In the genomic region with DNA sequence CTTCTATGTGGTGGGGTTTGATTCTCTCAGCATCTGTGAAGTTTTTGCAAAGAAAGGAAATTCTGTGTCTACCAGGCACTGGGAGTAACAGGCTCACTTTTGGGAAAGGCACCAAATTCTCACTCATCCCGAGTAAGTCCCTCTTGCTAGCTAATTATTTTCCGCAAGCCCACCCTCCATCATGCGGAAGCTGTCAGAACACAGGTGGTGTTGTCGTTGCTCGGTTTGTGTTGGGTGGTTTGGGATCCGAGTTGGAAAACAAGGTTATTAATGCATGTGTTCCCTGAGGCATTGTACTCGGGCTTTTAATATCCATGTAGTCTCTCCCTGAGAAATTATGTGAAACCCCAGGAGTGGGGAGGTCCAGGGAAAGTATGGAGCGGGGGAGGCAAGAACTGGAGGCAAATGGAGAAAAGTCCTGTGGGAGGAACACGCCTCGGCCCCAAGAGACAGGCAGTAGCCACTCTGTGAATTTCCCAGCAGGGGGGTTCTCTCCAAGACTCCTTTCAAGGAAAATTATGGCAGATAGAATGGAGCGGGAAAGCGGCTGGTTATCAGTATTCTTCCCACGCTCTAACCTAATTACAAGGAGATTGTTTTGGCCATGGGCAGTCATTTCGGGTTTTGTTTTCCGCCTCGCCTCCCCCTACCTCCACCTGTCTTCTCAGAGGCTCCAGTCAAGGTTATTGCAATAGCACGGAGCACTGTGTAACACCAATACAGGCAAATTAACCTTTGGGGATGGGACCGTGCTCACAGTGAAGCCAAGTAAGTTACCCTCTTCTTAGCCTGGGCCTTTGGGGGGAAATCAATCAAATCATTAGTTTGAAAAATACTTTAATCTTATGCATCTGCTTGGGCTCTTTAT, we compare ENCODE assay signal across 8 mouse cellular contexts.
DNase-seq lines count a peak whose midpoint lies in the region; TF ChIP-seq lines count a peak whose summit lies in the region.
"Had no signal": no experiment of that assay in that cellular context is flagged by ENCODE, and none has a peak within 500 bp of the region (broad histone marks: within the 10 kb centered on the region; RNA-seq: fewer than 3 reads in every experiment).

No protein-coding gene starts in this region.

- H3K79me2 ChIP-seq in heart, adult 2 months (replicated peaks; ENCODE audit: control insufficient read depth, insufficient read depth, low read length): no peaks in the 10 kb centered on the region

- H3K4me1 ChIP-seq in thymus, adult 2 months (replicated peaks; ENCODE audit: control insufficient read depth, insufficient read depth, low read length): peaks cover 48% of the 10 kb centered on the region
- H3K4me1 ChIP-seq in heart, adult 2 months (ENCODE audit: control insufficient read depth, insufficient read depth, low read length): peaks cover 10% of the 10 kb centered on the region
- H3K4me1 ChIP-seq in kidney, adult 2 months (ENCODE audit: control insufficient read depth, insufficient read depth, low read length): 0 out of 2 replicates have a peak, but pooled peaks cover 3% of the 10 kb centered on the region

- intact Hi-C loops in heart, adult 2 months (cut with DNase I): no loop called here
- intact Hi-C loops in gastrocnemius, postnatal 14 days (cut with DNase I; ENCODE audit: low total_unique reads): no loop called here

- WGBS in thymus, adult 2 months: 90% methylated on average over 18 of the region's 18 CpGs
- 64% methylated on average over 18 of the region's 18 CpGs for WGBS in heart, adult 2 months
- WGBS in kidney, adult 2 months: 55% methylated on average over 18 of the region's 18 CpGs

- TF ChIP-seq CTCF in thymus, adult 2 months (IDR thresholded peaks at IDR 0.05; ENCODE audit: borderline replicate concordance, control insufficient read depth, extremely low read depth, insufficient read depth, low read length, poor library complexity): no peak
- TF ChIP-seq CTCF in heart, adult 2 months (IDR thresholded peaks at IDR 0.05): no peak
- TF ChIP-seq CTCF in kidney, adult 2 months (conservative IDR thresholded peaks at IDR 0.05; ENCODE audit: insufficient read depth, insufficient read length, low read depth, low read length): no peak

- no peak for TF ChIP-seq POLR2A in thymus, adult 2 months (IDR thresholded peaks at IDR 0.05; ENCODE audit: control insufficient read depth, extremely low read depth, insufficient read depth, low read length, poor library complexity)
- no peak for TF ChIP-seq POLR2A in heart, adult 2 months (IDR thresholded peaks at IDR 0.05; ENCODE audit: insufficient read depth, low read depth, low read length)
- no peak for TF ChIP-seq POLR2A in kidney, adult 2 months (IDR thresholded peaks at IDR 0.05; ENCODE audit: low read depth, low read length)

- peaks cover 81% of the 10 kb centered on the region for H3K36me3 ChIP-seq in thymus, adult 2 months (ENCODE audit: control insufficient read depth, insufficient read depth, low read length)
- peaks cover 4% of the 10 kb centered on the region; the same call in 1 of the 2 replicates for H3K36me3 ChIP-seq in heart, adult 2 months (ENCODE audit: control insufficient read depth, insufficient read depth, low read length)
- H3K36me3 ChIP-seq in kidney, adult 2 months (ENCODE audit: control insufficient read depth, insufficient read depth, low read length): no peaks in the 10 kb centered on the region
- H3K36me3 ChIP-seq: neural tube, embryonic 12.5 days had no signal

- peak overlapping the region; percentile 64 for H3K27ac ChIP-seq in thymus, adult 2 months (ENCODE audit: control insufficient read depth, insufficient read depth, low read length)
- peak overlapping the region; percentile 68 for H3K27ac ChIP-seq in heart, adult 2 months
- no peak overlapping the region for H3K27ac ChIP-seq in kidney, adult 2 months (ENCODE audit: insufficient read depth, low read depth, low read length)
- H3K27ac ChIP-seq: neural tube, embryonic 12.5 days had no signal

- TF ChIP-seq EP300 in heart, adult 2 months (IDR thresholded peaks at IDR 0.05; ENCODE audit: insufficient read depth, low read depth, low read length): no peak

- H3K9ac ChIP-seq in heart, adult 2 months (ENCODE audit: low read depth, low read length): no peak overlapping the region
- H3K9ac ChIP-seq: neural tube, embryonic 12.5 days had no signal

- no peaks in the 10 kb centered on the region for H3K27me3 ChIP-seq in thymus, adult 2 months (ENCODE audit: control insufficient read depth, insufficient read depth, low read length)
- no peaks in the 10 kb centered on the region for H3K27me3 ChIP-seq in heart, adult 2 months (ENCODE audit: control insufficient read depth, insufficient read depth, low read length)
- H3K27me3 ChIP-seq in kidney, adult 2 months (replicated peaks; ENCODE audit: control insufficient read depth, insufficient read depth, low read length): no peaks in the 10 kb centered on the region
- H3K27me3 ChIP-seq: neural tube, embryonic 12.5 days had no signal

- no peak for DNase-seq in thymus, adult 2 months
- no peak for DNase-seq in thymus, postnatal 25 days
- peak in 1 of 2 experiments; percentile 51 for DNase-seq in heart, adult 2 months
- peak; percentile 27 for DNase-seq in kidney, adult 2 months
- peak; percentile 53 for DNase-seq in naive thymus-derived CD4-positive, alpha-beta T cell, adult 2 months (ENCODE audit: low read depth)
- no peak for DNase-seq in ovary, postnatal 10 days (ENCODE audit: low spot score)
- DNase-seq in gastrocnemius, postnatal 14 days: no peak

- peak overlapping the region; percentile 16 for H3K4me3 ChIP-seq in thymus, adult 2 months (ENCODE audit: control insufficient read depth, insufficient read depth, low read length)
- no peak overlapping the region for H3K4me3 ChIP-seq in heart, adult 2 months
- H3K4me3 ChIP-seq in kidney, adult 2 months (ENCODE audit: insufficient read depth, low read depth, low read length): no peak overlapping the region
- H3K4me3 ChIP-seq: neural tube, embryonic 12.5 days had no signal

Comparison
In these comparisons a context has a peak if more than half of its experiments do, and no peak if none do; other contexts are left out.
1. DNase-seq: peak in kidney, adult 2 months (single experiment) and naive thymus-derived CD4-positive, alpha-beta T cell, adult 2 months (single experiment); none in thymus, adult 2 months (single experiment), thymus, postnatal 25 days (single experiment), ovary, postnatal 10 days (single experiment) and gastrocnemius, postnatal 14 days (single experiment).